Comparison of ENCODE assay signal across 9 mouse cellular contexts in genomic region chr19:56255506-56255905, GRCm38 (mm10). TPM values are rescaled to one million over a fixed set of nuclear protein-coding genes. Genes with fewer than 3 reads are reported as not detected.
DNase-seq lines count a peak whose midpoint lies in the region; ATAC-seq and TF ChIP-seq lines count a peak whose summit lies in the region.
"Had no signal": no experiment of that assay in that cellular context is flagged by ENCODE, and none has a peak within 500 bp of the region (broad histone marks: within the 10 kb centered on the region; RNA-seq: fewer than 3 reads in every experiment).

No protein-coding gene starts in this region.

- no peak overlapping the region for H3K4me2 ChIP-seq in forebrain, embryonic 13.5 days

- peaks cover 15% of the 10 kb centered on the region; the same call in 1 of the 2 replicates for H3K27me3 ChIP-seq in forebrain, embryonic 13.5 days

- H3K36me3 ChIP-seq in forebrain, embryonic 13.5 days (ENCODE audit: poor library complexity, severe bottlenecking): no peaks in the 10 kb centered on the region

- H3K9me3 ChIP-seq in forebrain, embryonic 13.5 days (replicated peaks): no peaks in the 10 kb centered on the region

- ATAC-seq in forebrain, embryonic 13.5 days: no peak

- H3K4me1 ChIP-seq in lung, adult 2 months (ENCODE audit: control insufficient read depth, insufficient read depth, low read length): no peaks in the 10 kb centered on the region
- no peaks in the 10 kb centered on the region for H3K4me1 ChIP-seq in forebrain, embryonic 13.5 days

- H3K27ac ChIP-seq in forebrain, embryonic 13.5 days: no peak overlapping the region

- peak; percentile 35; the same call in 1 of the 2 replicates for TF ChIP-seq CTCF in lung, adult 2 months (IDR thresholded peaks at IDR 0.05; ENCODE audit: insufficient read depth, low read length)

- WGBS in lung, adult 2 months: 19% methylated on average over 3 of the region's 3 CpGs
- 12% methylated on average over 3 of the region's 3 CpGs for WGBS in forebrain, embryonic 13.5 days

- no peak overlapping the region for H3K9ac ChIP-seq in forebrain, embryonic 13.5 days

- no peak for TF ChIP-seq POLR2A in lung, adult 2 months (IDR thresholded peaks at IDR 0.05; ENCODE audit: borderline replicate concordance, extremely low read depth, low read depth, low read length)

- DNase-seq in frontal cortex, postnatal 36 days (ENCODE audit: low spot score in 2 of 2): peak; percentile 5 to 38
- no peak for DNase-seq in frontal cortex, postnatal 25 days (ENCODE audit: low spot score in 2 of 2)
- no peak for DNase-seq in lung, adult 2 months
- DNase-seq in lung, adult 18-20 months: no peak
- DNase-seq in adipocyte (ENCODE audit: low spot score): peak; percentile 84
- DNase-seq in layer of hippocampus, postnatal 10 days (ENCODE audit: low spot score in 2 of 2): peak; percentile 16 to 35
- no peak for DNase-seq in urinary bladder, postnatal 4 days (ENCODE audit: low spot score in 2 of 2)

- H3K4me3 ChIP-seq in lung, adult 2 months (replicated peaks; ENCODE audit: extremely low read depth, low read depth, low read length): no peak overlapping the region
- no peak overlapping the region for H3K4me3 ChIP-seq in forebrain, embryonic 13.5 days

RNA-seq across cellular contexts. Expression of gene Habp2, which starts 31.4 kb away (rescaled TPM):
- not detected in 2 replicates for polyA plus RNA-seq in lung, adult 2 months (2012; rRNA removed)
- not detected for total RNA-seq in layer of hippocampus, postnatal 10 days (2021)
- 0.10 TPM in 1 of 2 replicates, not detected in the other for polyA plus RNA-seq in forebrain, embryonic 13.5 days (2015; fragmentation: Nextera tagmentation; extraction: Ambion mirVana)
- total RNA-seq: layer of hippocampus, adult 18-20 months had no signal

Comparison
In these comparisons a context has a peak if more than half of its experiments do, and no peak if none do; other contexts are left out.
1. DNase-seq: peak in frontal cortex, postnatal 36 days (2 of 2), adipocyte (single experiment) and layer of hippocampus, postnatal 10 days (2 of 2); none in frontal cortex, postnatal 25 days (0 of 2), lung, adult 2 months (single experiment), lung, adult 18-20 months (0 of 2) and urinary bladder, postnatal 4 days (0 of 2).